Mouse (Mus musculus): ENCODE measurements around the gene Bhlhe23. TPM values are rescaled to one million over a fixed set of nuclear protein-coding genes. Genes with fewer than 3 reads are reported as not detected.

The Bhlhe23 gene
- total and polyA plus RNA-seq, 2 experiments from 2014 or later, result 0.49 to 0.73 TPM

DNA sequence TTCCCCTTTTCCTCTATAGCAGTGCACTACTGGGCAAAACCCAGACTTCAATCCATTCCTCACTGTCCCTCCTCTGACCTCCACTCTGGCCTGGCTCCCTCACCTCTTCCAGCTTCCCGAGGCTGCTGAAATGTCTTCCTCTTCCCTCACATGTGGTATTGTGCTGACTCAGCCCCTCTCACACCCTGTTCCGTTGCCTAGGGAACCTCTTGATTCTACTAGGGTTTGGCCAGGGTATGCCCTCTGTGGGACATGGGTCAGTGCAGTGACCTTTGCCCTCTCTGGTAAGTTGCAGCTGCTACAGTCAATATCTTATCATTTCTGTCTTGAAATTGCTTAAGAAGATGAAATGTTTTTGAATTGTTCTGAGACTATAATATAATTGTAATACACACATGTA is 19.9 kb downstream of the Bhlhe23 start:
- Histone ChIP-seq H3K4me1 (ENCODE audit: insufficient read depth, low read length) (peaks cover 5% of the 10 kb centered on the region), H3K4me3 (ENCODE audit: low read length) (no peak overlapping the region), H3K27me3 (ENCODE audit: insufficient read depth, low read length) (no peaks in the 10 kb centered on the region), H3K9me3 (ENCODE audit: low read length) (no peaks in the 10 kb centered on the region), H3K36me3 (ENCODE audit: insufficient read depth, low read length) (no peaks in the 10 kb centered on the region), H3K4me2 (ENCODE audit: low read depth, low read length) (no peak overlapping the region), H3K9ac (replicated peaks; ENCODE audit: low read length) (no peak overlapping the region), H3K27ac (no peak overlapping the region)
- DNase-seq (ENCODE audit: low spot score), result no peak
- TF ChIP-seq CTCF (IDR thresholded peaks at IDR 0.05; ENCODE audit: low read depth), result no peak
- ATAC-seq, result no peak
- 12% methylated on average over 2 of the region's 2 CpGs for WGBS

DNA sequence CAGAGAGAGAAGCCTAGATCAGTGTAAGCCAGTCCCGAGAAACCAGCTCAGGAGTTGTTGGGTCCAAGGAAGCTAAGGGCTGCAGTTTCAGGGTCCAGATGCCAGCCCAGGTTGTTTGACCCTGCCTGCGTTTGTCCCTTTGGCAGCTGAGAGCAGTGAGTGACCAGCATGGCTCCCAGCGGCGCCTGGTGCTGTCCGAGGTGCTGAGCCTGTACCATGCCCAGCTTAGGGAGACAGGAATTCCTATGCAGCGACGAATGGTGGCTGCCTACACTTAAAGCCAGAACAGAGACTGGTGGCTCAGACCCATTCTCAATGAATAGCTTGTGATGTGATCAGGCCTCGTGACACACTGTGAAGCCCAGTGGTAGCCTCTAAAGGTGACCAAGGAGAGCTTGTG is 20.8 kb downstream of the Bhlhe23 start:
- Histone ChIP-seq H3K9ac (replicated peaks; ENCODE audit: low read length) (no peak overlapping the region), H3K4me3 (ENCODE audit: low read length) (no peak overlapping the region), H3K4me1 (ENCODE audit: insufficient read depth, low read length) (peaks cover 5% of the 10 kb centered on the region), H3K27me3 (ENCODE audit: insufficient read depth, low read length) (no peaks in the 10 kb centered on the region), H3K4me2 (ENCODE audit: low read depth, low read length) (no peak overlapping the region), H3K27ac (no peak overlapping the region), H3K9me3 (ENCODE audit: low read length) (no peaks in the 10 kb centered on the region), H3K36me3 (ENCODE audit: insufficient read depth, low read length) (no peaks in the 10 kb centered on the region)
- DNase-seq (ENCODE audit: low spot score) (peak; percentile 53), ATAC-seq (peak; percentile 33; the same call in 1 of the 2 replicates)
- no peak for TF ChIP-seq CTCF (IDR thresholded peaks at IDR 0.05; ENCODE audit: low read depth)
- 16% methylated on average over 8 of the region's 8 CpGs for WGBS

DNA sequence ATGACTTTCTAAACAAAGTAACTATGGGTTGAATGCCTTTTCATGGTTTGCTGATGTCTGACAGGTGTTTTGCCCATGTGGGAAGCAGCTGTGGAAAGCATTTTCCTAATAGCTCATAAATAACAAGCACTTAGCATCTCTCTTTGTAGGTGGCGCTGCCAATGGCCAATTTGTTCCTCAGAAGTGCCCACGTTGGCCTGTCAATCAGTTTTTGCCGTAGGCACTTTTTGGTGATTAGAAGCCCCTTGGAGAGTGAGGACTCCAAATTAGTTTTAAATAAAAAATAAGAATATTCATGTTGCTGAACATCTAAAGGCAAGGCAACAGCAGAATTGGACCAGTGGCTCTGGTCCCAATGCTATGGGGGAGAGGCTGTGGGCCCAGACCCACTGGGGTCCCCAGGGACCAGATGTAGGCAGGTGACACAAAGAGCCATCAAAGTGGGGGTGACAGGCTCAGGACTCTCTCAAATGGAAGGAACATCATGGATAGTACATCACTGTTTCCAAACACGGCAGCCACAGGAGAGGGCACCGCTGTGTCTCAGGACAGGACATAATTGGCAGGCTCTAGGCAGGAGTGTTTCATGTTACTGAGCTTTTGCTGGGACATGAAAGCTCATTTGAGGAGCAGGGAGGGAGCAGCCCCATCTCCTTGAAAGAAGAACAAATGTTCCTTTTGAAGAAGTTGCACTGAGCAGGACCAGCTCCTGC is 21.6 kb downstream of the Bhlhe23 start:
- H3K36me3 ChIP-seq (ENCODE audit: insufficient read depth, low read length), result no peaks in the 10 kb centered on the region

DNA sequence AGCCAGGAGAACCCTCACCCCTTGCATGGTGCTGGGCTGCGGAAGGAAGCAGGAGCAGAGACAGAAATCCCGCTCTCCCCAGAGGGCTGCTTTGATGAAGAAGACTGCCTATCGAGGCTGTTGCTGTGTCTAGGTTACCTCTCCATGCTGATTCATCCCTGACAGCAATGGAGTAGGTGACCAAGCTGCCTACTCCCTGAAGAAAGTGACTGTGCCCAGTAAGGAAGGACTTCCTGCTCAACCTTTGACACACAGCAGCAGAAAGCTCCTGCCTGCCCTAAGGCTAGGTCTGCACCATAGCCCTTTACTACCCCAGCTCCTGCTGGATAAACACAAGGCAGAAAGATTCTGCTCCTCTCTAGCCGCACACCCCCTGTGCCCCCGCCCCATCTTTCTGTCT is 27.8 kb downstream of the Bhlhe23 start:
- ATAC-seq (no peak), DNase-seq (ENCODE audit: low spot score) (no peak)
- Histone ChIP-seq H3K27ac (no peak overlapping the region), H3K9me3 (ENCODE audit: low read length) (no peaks in the 10 kb centered on the region), H3K9ac (replicated peaks; ENCODE audit: low read length) (no peak overlapping the region), H3K4me1 (ENCODE audit: insufficient read depth, low read length) (no peaks in the 10 kb centered on the region), H3K4me2 (ENCODE audit: low read depth, low read length) (no peak overlapping the region), H3K4me3 (ENCODE audit: low read length) (no peak overlapping the region), H3K27me3 (ENCODE audit: insufficient read depth, low read length) (no peaks in the 10 kb centered on the region), H3K36me3 (ENCODE audit: insufficient read depth, low read length) (no peaks in the 10 kb centered on the region)
- WGBS, result 59% methylated on average over 5 of the region's 5 CpGs
- TF ChIP-seq CTCF (IDR thresholded peaks at IDR 0.05; ENCODE audit: low read depth), result no peak

More for the DNA sequence above, 21.6 kb downstream of the Bhlhe23 start:
- peak; percentile 34 for DNase-seq (ENCODE audit: low spot score)
- WGBS, result 55% methylated on average over 5 of the region's 5 CpGs
- no peak overlapping the region for H3K27ac ChIP-seq
- no peak for ATAC-seq
- no peaks in the 10 kb centered on the region for H3K9me3 ChIP-seq (ENCODE audit: low read length)
- H3K27me3 ChIP-seq (ENCODE audit: insufficient read depth, low read length), result no peaks in the 10 kb centered on the region
- H3K4me1 ChIP-seq (ENCODE audit: insufficient read depth, low read length), result peaks cover 5% of the 10 kb centered on the region
- no peak overlapping the region for H3K9ac ChIP-seq (replicated peaks; ENCODE audit: low read length)
- TF ChIP-seq CTCF (IDR thresholded peaks at IDR 0.05; ENCODE audit: low read depth), result no peak
- H3K4me3 ChIP-seq (ENCODE audit: low read length), result no peak overlapping the region
- H3K4me2 ChIP-seq (ENCODE audit: low read depth, low read length), result no peak overlapping the region

DNA sequence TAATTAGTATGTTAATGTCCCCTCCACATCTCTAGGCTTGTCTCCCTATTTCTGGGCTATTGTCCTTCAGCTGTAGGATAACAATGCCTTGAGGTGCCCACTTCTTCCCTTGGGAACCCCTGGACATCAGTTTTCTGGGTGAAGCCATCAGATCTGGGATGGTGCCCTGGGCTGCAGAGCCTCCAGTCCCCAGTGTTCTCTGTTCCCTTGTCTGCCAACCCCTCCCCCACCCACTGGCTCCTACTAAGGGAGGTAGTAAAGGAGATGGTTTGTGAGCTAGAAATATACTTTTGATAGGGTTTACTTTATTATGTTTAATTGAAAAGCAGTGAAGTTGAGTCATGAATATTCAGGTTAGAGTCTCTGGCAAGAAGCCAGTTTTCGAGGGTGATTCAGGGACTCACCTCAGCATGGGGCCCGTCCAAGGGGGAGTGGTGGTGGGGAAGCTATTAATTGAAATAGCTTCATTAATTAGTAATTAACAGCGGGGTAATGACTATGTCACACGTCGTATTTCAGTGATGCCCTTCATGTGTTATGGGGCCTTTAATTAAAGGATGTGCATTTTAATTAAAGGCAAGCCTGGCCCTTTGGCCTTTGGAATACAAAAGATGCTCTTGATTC is 30.0 kb downstream of the Bhlhe23 start:
- Histone ChIP-seq H3K4me3 (ENCODE audit: low read length) (no peak overlapping the region), H3K36me3 (ENCODE audit: insufficient read depth, low read length) (no peaks in the 10 kb centered on the region), H3K9ac (replicated peaks; ENCODE audit: low read length) (no peak overlapping the region), H3K9me3 (ENCODE audit: low read length) (no peaks in the 10 kb centered on the region), H3K27ac (no peak overlapping the region), H3K4me1 (ENCODE audit: insufficient read depth, low read length) (no peaks in the 10 kb centered on the region), H3K27me3 (ENCODE audit: insufficient read depth, low read length) (no peaks in the 10 kb centered on the region), H3K4me2 (ENCODE audit: low read depth, low read length) (no peak overlapping the region)
- no peak for TF ChIP-seq CTCF (IDR thresholded peaks at IDR 0.05; ENCODE audit: low read depth)
- 20% methylated on average over 5 of the region's 5 CpGs for WGBS
- DNase-seq (ENCODE audit: low spot score) (peak; percentile 22), ATAC-seq (no peak)

DNA sequence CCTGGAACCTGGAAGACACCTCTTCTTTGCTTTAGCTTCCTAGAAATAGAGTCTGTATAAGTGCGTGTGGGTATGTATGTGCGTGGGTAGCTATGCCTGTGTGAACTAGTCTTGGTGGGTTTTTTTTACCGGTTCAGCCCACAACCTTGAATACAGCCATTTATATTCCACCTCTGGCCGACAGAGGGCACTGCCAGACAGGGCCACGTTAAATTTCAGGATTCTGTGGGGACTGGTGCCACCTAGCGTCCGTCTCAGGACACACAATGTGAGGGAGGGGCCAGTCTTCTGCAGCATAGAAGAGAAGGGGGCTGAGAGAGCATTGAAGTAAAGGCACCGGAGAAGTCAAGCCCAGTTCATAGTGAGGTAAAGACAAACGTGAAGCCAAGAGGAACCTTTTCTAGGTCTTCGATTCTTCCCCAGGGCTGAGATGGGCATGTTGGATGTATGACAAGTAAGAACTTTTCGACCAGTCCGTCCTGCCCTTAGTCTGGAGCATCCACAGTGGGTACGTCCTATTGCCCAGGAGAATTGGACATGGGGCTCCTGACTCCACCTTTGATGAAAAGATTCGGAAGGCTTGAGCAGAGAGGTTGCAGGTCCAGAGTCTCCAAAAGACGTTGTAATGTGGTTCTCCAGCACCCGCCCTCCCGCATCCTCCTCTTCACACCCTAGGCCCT is 31.3 kb downstream of the Bhlhe23 start:
- Histone ChIP-seq H3K27me3 (ENCODE audit: insufficient read depth, low read length) (no peaks in the 10 kb centered on the region), H3K4me2 (ENCODE audit: low read depth, low read length) (no peak overlapping the region), H3K4me1 (ENCODE audit: insufficient read depth, low read length) (no peaks in the 10 kb centered on the region), H3K27ac (no peak overlapping the region), H3K9me3 (ENCODE audit: low read length) (no peaks in the 10 kb centered on the region), H3K36me3 (ENCODE audit: insufficient read depth, low read length) (no peaks in the 10 kb centered on the region), H3K9ac (replicated peaks; ENCODE audit: low read length) (no peak overlapping the region), H3K4me3 (ENCODE audit: low read length) (no peak overlapping the region)
- peak; percentile 91 for DNase-seq (ENCODE audit: low spot score)
- WGBS, result 33% methylated on average over 17 of the region's 17 CpGs
- ATAC-seq, result peak; percentile 88
- peak; percentile 100 for TF ChIP-seq CTCF (IDR thresholded peaks at IDR 0.05; ENCODE audit: low read depth)
